Mouse (Mus musculus) brain, embryonic 14.5 days (tissue): ENCODE measurements around the gene Ube2m.

Source experiments
- CTCF ChIP-seq: fragments of 200-500 bp; IDR thresholded peaks from 2 replicates; pipeline ENCODE4 v1.5.1; 2012; ENCODE audit warnings: inconsistent platforms, mild to moderate bottlenecking, moderate library complexity, borderline replicate concordance; ENCODE audit not compliant: insufficient read depth, insufficient read length; ENCODE audit errors: extremely low read depth
- POLR2A ChIP-seq: fragments of 200-500 bp; IDR thresholded peaks from 2 replicates; pipeline ENCODE4 v1.6.1; 2012; ENCODE audit warnings: mild to moderate bottlenecking, inconsistent platforms, borderline replicate concordance; ENCODE audit not compliant: poor library complexity, insufficient read depth, insufficient read length, severe bottlenecking; ENCODE audit errors: extremely low read depth

DNA sequence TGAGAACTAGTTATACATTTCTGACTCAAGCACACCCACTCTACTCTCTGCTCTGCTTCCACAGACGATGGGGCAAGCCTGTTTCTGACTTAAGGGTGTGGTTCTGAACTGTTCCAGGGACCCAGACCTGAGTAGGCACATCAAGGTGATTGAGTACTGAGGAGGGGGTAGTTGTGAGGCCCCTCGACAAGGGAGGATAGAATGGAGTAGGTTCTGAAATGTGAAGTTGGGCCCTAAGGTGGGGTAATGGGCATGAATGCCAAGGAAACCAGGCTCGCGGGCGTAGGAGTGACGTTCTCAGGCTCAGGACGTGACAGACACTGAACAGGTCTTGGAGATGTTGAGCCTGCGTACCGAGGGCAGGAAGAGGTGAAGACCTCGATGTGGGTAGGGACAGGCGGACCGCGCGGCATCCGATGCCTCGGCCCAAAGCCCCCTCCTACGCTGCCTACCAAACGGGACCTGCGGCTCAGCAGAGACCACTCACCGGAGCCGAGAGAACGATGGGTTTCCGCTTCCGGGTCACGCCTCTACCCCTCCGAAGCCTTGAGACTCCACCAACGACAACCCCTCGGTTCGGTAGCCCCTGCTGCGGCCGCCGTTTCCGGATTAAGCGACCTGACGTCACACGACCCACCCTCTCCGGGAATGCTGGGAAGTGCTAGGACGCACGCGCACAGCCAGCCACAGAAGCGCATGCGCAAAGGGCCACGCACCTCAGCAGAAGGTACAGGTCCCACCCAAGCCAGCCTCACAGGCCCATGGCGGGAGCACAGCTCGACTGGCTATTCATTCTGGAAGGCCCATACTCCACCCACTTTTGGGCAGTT lies 3.7 kb downstream of the Ube2m start, which contains the start of gene Chmp2a:
- no peak for TF ChIP-seq CTCF
- TF ChIP-seq POLR2A, result no peak; the same call in 1 of the 2 replicates
